In the genomic region with DNA sequence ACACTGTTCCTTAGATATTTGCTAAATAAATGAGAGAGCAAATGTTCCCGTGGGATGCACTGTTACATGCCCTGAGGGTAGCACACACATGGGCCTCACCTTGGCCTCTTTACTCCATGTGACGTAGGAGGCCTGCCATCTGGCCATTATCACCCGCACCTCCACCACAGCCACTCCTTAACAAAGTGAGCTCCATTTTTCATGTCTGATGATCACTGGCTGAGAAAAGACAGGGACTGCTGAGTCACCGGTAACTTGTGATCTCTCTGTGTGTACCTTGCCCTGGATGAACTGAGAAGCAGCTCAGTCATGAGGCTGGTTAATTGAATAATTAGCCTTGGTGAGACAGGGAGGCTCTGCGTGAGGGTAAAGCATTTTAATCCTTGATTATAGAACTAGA, we compare ENCODE assay signal across 21 mouse cellular contexts. TPM values are rescaled to one million over a fixed set of nuclear protein-coding genes. Genes with fewer than 3 reads are reported as not detected.
DNase-seq lines count a peak whose midpoint lies in the region; ATAC-seq lines count a peak whose summit lies in the region.
"Had no signal": no experiment of that assay in that cellular context is flagged by ENCODE, and none has a peak within 500 bp of the region (broad histone marks: within the 10 kb centered on the region; RNA-seq: fewer than 3 reads in every experiment).

No protein-coding gene starts in this region.

- no peaks in the 10 kb centered on the region for H3K9me3 ChIP-seq in kidney, embryonic 14.5 days (ENCODE audit: control insufficient read depth, low read length)
- no peaks in the 10 kb centered on the region for H3K9me3 ChIP-seq in embryonic facial prominence, embryonic 10.5 days
- H3K9me3 ChIP-seq: heart, embryonic 13.5 days; liver, embryonic 15.5 days; midbrain, embryonic 10.5 days; neural tube, embryonic 13.5 days; stomach, embryonic 15.5 days had no signal

- H3K4me3 ChIP-seq in kidney, embryonic 14.5 days (ENCODE audit: low read length) = no peak overlapping the region
- no peak overlapping the region for H3K4me3 ChIP-seq in embryonic facial prominence, embryonic 10.5 days
- H3K4me3 ChIP-seq: heart, embryonic 13.5 days; liver, embryonic 15.5 days; midbrain, embryonic 10.5 days; neural tube, embryonic 13.5 days; stomach, embryonic 15.5 days had no signal

- H3K36me3 ChIP-seq in kidney, embryonic 14.5 days (ENCODE audit: control insufficient read depth, insufficient read depth, low read length) = no peaks in the 10 kb centered on the region
- no peaks in the 10 kb centered on the region for H3K36me3 ChIP-seq in embryonic facial prominence, embryonic 10.5 days (replicated peaks)
- H3K36me3 ChIP-seq: heart, embryonic 13.5 days; liver, embryonic 15.5 days; midbrain, embryonic 10.5 days; neural tube, embryonic 13.5 days; stomach, embryonic 15.5 days had no signal

- H3K4me2 ChIP-seq in kidney, embryonic 14.5 days (replicated peaks; ENCODE audit: low read depth, low read length) = no peak overlapping the region
- H3K4me2 ChIP-seq: heart, embryonic 13.5 days; liver, embryonic 15.5 days; neural tube, embryonic 13.5 days; stomach, embryonic 15.5 days had no signal

- H3K27me3 ChIP-seq in kidney, embryonic 14.5 days (ENCODE audit: control insufficient read depth, insufficient read depth, low read length) = no peaks in the 10 kb centered on the region
- H3K27me3 ChIP-seq in embryonic facial prominence, embryonic 10.5 days (replicated peaks; ENCODE audit: low read depth, poor library complexity, severe bottlenecking) = no peaks in the 10 kb centered on the region
- H3K27me3 ChIP-seq: heart, embryonic 13.5 days; liver, embryonic 15.5 days; neural tube, embryonic 13.5 days; stomach, embryonic 15.5 days had no signal

- DNase-seq in kidney, adult 18-20 months = peak; percentile 30
- peak; percentile 12 for DNase-seq in brain, adult 2 months (ENCODE audit: low read depth, low spot score)
- peak; percentile 81 for DNase-seq in kidney, adult 9 months
- DNase-seq in right cerebral cortex, postnatal 10 days (ENCODE audit: low spot score in 2 of 2) = no peak
- DNase-seq in layer of hippocampus, postnatal 10 days (ENCODE audit: low spot score in 2 of 2) = no peak
- DNase-seq in embryonic facial prominence, embryonic 10.5 days (ENCODE audit: low spot score) = no peak
- DNase-seq: cerebellum, adult 11 months; cerebellum, postnatal 25 days; gastrocnemius, postnatal 36 days; heart, postnatal 4 days; lung, postnatal 10 days; right cerebral cortex, postnatal 14 days; thymus, postnatal 14 days had no signal

- no peaks in the 10 kb centered on the region for H3K4me1 ChIP-seq in kidney, embryonic 14.5 days (ENCODE audit: control insufficient read depth, insufficient read depth, low read length)
- no peaks in the 10 kb centered on the region for H3K4me1 ChIP-seq in embryonic facial prominence, embryonic 10.5 days
- H3K4me1 ChIP-seq: liver, embryonic 15.5 days; midbrain, embryonic 10.5 days; stomach, embryonic 15.5 days had no signal

- ATAC-seq in kidney, embryonic 14.5 days (ENCODE audit: low FRiP score, low TSS enrichment) = no peak
- peak; percentile 79 for ATAC-seq in megakaryocyte-erythroid progenitor cell, adult 5-6 weeks (replicated peaks; ENCODE audit: low FRiP score, low TSS enrichment, poor library complexity, severe bottlenecking)
- ATAC-seq: forebrain, embryonic 14.5 days had no signal

- 74% methylated on average over 5 of the region's 5 CpGs for WGBS in kidney, embryonic 14.5 days
- 86% methylated on average over 5 of the region's 5 CpGs for WGBS in embryonic facial prominence, embryonic 10.5 days

- H3K9ac ChIP-seq in kidney, embryonic 14.5 days (ENCODE audit: low read depth, low read length) = no peak overlapping the region
- H3K9ac ChIP-seq: heart, embryonic 13.5 days; liver, embryonic 15.5 days; neural tube, embryonic 13.5 days; stomach, embryonic 15.5 days had no signal

- no peak overlapping the region for H3K27ac ChIP-seq in kidney, embryonic 14.5 days (ENCODE audit: low read depth, low read length)
- no peak overlapping the region for H3K27ac ChIP-seq in embryonic facial prominence, embryonic 10.5 days (replicated peaks)
- H3K27ac ChIP-seq: heart, embryonic 13.5 days; liver, embryonic 15.5 days; midbrain, embryonic 10.5 days; neural tube, embryonic 13.5 days; stomach, embryonic 15.5 days had no signal

RNA-seq across cellular contexts. Expression of a gene that starts 52.6 kb away (rescaled TPM):
- 1.4 and 2.2 TPM in 2 replicates for polyA plus RNA-seq in kidney, embryonic 14.5 days (2014; fragmentation: Nextera tagmentation; extraction: Ambion mirVana)
- 1.9 and 4.1 TPM in 2 replicates for total RNA-seq in megakaryocyte-erythroid progenitor cell, adult 5-6 weeks (2014; fragmentation: Nextera tagmentation)
- 2.6 and 3.5 TPM in 2 replicates for total RNA-seq in megakaryocyte-erythroid progenitor cell, adult 5-6 weeks (2017)
- total RNA-seq in layer of hippocampus, postnatal 10 days (2021) = 1 to 10 TPM in 1 of 2 experiments, under 1 TPM in 1; 0.80 to 1.0 TPM
- 0.57 and 1.1 TPM in 2 replicates for polyA plus RNA-seq in embryonic facial prominence, embryonic 10.5 days (2016; fragmentation: Nextera tagmentation; extraction: Ambion mirVana)

Comparison
In these comparisons a context has a peak if more than half of its experiments do, and no peak if none do; other contexts are left out.
1. DNase-seq: peak in kidney, adult 18-20 months (single experiment), brain, adult 2 months (single experiment) and kidney, adult 9 months (single experiment); none in right cerebral cortex, postnatal 10 days (0 of 2), layer of hippocampus, postnatal 10 days (0 of 2) and embryonic facial prominence, embryonic 10.5 days (single experiment).